Mouse (Mus musculus) ES-E14 (cell line): ENCODE measurements around the gene Sptlc3.

Experiments
- CHD2 ChIP-seq: IDR thresholded peaks from 2 replicates; pipeline ENCODE4 v1.6.1; 2014; ENCODE audit warnings: mild to moderate bottlenecking, low read depth, low read length, inconsistent platforms
- HCFC1 ChIP-seq: IDR thresholded peaks from 2 replicates; pipeline ENCODE4 v1.6.1; 2012; ENCODE audit warnings: low read length, inconsistent platforms, borderline replicate concordance; ENCODE audit not compliant: insufficient read depth
- MAFK ChIP-seq: IDR thresholded peaks from 2 replicates; pipeline ENCODE4 v1.6.1; 2014; ENCODE audit warnings: mild to moderate bottlenecking, low read depth, low read length, inconsistent platforms; ENCODE audit not compliant: insufficient read depth
- ZNF384 ChIP-seq: IDR thresholded peaks from 2 replicates; pipeline ENCODE4 v1.6.1; 2012; ENCODE audit warnings: low read depth, low read length, inconsistent platforms

GRCm38 (mm10) chr2:139494629-139495028 lies 916 bp downstream of the Sptlc3 start:
- TF ChIP-seq HCFC1 (no peak), CHD2 (no peak), ZNF384 (no peak), MAFK (no peak)
